Mouse (Mus musculus): Measurements from ENCODE around the gene Srgap3. TPM values are rescaled to one million over a fixed set of nuclear protein-coding genes. Genes with fewer than 3 reads are reported as not detected.
A peak's percentile ranks its signal among the peaks of the same experiment; 100 is the strongest.

Srgap3 gene
- polyA plus RNA-seq, 1 experiment from 2014 or later = 5.3 TPM

DNA sequence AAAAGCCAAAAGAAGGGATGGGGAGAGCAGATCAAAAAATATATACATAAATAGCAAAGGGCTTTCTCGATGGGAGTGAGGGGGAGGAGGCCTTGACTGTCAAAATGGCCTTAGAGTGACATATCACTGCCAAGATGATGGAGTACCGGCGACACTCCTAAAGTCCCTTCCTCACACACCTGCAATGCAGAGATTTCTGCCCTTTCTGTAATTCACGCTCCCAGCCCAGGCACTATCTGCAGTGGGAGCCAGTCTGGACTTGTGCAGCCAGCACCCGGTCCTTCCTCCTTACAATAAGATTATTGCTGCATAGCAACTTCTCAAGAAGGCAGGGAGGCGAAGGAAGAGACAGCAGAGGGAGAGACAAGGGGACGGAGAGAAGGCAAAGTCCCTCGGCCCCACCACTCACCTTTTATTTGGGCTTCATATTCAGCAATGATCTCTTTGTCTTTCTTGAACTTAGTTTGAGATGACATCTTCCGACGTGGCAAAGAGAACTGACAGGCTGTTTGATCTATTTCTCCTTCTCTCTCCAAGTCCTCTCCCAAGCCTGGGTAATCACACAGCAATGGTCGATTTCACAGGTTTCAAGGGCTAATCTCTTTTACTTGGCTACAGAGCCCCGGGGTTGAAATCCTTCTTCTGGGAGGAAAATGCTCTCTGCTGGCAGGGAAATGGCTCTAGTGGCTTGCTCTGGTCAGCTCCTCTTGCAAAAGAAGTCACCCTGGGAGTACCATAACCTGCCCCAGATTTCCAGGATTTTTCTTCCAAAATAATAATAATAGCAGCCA is 850 bp downstream of the Srgap3 start:
- Histone ChIP-seq H3K9ac (peak overlapping the region; percentile 26; the same call in 1 of the 2 replicates), H3K27ac (peak overlapping the region; percentile 79), H3K27me3 (replicated peaks) (no peaks in the 10 kb centered on the region), H3K4me3 (replicated peaks) (peak overlapping the region; percentile 56), H3K4me2 (peak overlapping the region; percentile 66), H3K36me3 (no peaks in the 10 kb centered on the region), H3K9me3 (no peaks in the 10 kb centered on the region), H3K4me1 (peaks cover 16% of the 10 kb centered on the region)
- no peak for ATAC-seq (ENCODE audit: insufficient read depth, low FRiP score, low read depth)
- whole genome bisulfite sequencing = 9% methylated on average over 12 of the region's 12 CpGs

DNA sequence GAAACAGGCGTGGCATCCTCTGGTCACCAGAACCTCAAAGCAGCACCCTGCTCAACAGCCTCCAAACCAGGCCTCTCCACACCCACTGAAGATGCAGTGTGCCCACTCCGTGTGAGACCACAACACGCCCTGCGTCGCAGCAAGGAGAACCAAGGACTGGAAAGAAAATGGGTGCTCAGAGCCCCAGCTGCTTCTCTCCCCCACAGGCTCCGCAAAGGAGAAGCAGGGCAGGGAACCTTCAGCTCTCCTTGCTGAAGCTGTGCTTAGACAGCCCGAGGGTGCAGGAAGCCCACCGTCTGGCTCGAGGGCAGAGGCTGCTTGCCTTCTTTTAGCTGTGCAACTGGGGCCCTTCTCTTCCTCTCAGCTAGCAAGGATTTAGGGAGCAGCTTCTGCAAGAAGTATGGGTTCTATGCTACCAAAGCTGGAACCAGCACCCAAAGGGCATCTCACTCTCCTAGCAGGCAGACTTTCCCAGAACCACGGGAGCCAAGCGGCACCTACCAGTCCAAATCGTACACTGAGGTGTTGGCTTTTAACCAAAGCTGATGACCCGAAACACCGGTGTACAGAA is 1.8 kb downstream of the Srgap3 start:
- 40% methylated on average over 14 of the region's 14 CpGs for WGBS
- Histone ChIP-seq H3K4me3 (replicated peaks) (peak overlapping the region; percentile 56), H3K4me2 (peak overlapping the region; percentile 66), H3K4me1 (peaks cover 16% of the 10 kb centered on the region), H3K9ac (peak overlapping the region; percentile 30; the same call in 1 of the 2 replicates), H3K36me3 (no peaks in the 10 kb centered on the region), H3K27ac (no peak overlapping the region), H3K9me3 (no peaks in the 10 kb centered on the region), H3K27me3 (replicated peaks) (no peaks in the 10 kb centered on the region)
- no peak for ATAC-seq (ENCODE audit: insufficient read depth, low FRiP score, low read depth)

DNA sequence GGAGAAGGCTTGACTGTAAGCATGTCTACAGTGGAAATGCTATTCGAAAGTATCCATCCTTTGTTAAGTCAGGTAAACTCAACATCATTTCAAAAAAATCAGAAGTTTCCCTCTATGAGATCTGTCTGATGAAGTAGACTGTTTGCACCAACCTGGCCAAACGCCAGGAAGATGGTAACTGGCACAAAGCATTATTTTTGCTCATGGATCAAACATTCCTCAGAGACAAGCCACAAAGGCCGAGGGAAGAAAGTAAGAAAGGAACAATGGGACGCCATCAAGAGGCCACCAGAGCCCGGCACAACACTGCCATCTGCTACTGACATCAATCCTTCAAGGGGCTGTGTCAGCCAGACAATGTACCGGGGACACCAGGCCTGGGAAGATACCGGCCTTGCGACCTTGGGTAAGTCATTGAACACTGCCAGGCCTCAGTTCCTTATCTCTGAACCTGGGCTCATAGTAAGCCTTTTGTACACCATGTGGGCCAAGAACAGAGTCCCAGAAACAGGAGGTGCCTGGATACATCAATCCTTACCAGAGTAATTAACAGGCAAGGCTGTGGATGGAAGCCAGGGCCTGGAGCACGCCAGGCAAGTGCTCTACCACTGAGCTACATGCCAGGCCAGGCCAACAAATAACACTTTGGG is 3.3 kb downstream of the Srgap3 start:
- no peak overlapping the region for H3K27ac ChIP-seq
- ATAC-seq (ENCODE audit: insufficient read depth, low FRiP score, low read depth) = no peak
- no peaks in the 10 kb centered on the region for H3K27me3 ChIP-seq (replicated peaks)
- H3K9ac ChIP-seq = no peak overlapping the region
- 82% methylated on average over 9 of the region's 9 CpGs for WGBS
- no peak overlapping the region for H3K4me2 ChIP-seq
- no peak overlapping the region for H3K4me3 ChIP-seq (replicated peaks)
- peaks cover 12% of the 10 kb centered on the region for H3K4me1 ChIP-seq
- no peaks in the 10 kb centered on the region for H3K36me3 ChIP-seq
- no peaks in the 10 kb centered on the region for H3K9me3 ChIP-seq

DNA sequence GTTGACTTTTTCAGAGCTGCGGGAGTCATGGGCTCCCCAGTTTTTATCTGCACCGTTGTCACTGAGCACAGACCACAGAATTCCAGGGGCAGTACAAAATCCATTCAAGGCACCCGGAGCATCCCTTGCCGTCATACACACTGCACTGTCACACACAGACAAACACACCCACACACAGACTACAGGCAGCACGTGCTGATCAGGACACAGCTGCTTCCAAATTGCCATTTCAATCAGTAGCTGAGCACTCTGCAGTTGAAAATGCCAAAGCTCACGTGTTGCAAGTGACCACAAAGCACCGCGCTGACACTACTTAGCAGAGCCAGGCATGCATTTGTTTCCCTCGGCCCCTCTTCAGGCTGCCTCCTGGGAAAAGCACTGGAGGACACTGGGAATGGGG is 7.8 kb downstream of the Srgap3 start:
- Histone ChIP-seq H3K27ac (no peak overlapping the region), H3K27me3 (replicated peaks) (no peaks in the 10 kb centered on the region), H3K4me1 (no peaks in the 10 kb centered on the region), H3K4me2 (no peak overlapping the region), H3K9ac (no peak overlapping the region), H3K4me3 (replicated peaks) (no peak overlapping the region), H3K36me3 (no peaks in the 10 kb centered on the region), H3K9me3 (no peaks in the 10 kb centered on the region)
- ATAC-seq (ENCODE audit: insufficient read depth, low FRiP score, low read depth) = no peak
- WGBS = 82% methylated on average over 9 of the region's 9 CpGs

DNA sequence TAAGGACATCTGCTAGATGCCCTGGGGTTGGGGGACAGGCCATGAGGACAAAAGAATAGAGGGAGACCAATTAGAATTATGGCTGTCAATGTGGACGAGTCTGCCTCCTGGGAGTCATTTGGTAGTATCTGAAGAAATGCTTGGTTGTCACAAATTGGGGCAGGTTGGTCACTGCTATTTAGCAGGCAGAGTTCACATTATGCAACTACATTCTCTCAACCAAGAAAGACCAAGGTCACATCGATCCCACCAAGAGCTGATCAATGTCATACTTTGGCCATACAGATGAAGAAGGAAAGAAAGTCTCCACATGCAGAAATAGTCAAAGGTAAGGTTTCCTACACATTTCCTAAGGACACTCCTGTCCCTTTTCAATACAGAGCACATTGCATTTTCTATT is 9.3 kb downstream of the Srgap3 start:
- ATAC-seq (ENCODE audit: insufficient read depth, low FRiP score, low read depth) = no peak
- Histone ChIP-seq H3K9ac (no peak overlapping the region), H3K27me3 (replicated peaks) (no peaks in the 10 kb centered on the region), H3K9me3 (no peaks in the 10 kb centered on the region), H3K36me3 (no peaks in the 10 kb centered on the region), H3K4me2 (no peak overlapping the region), H3K4me1 (no peaks in the 10 kb centered on the region), H3K4me3 (replicated peaks) (no peak overlapping the region), H3K27ac (no peak overlapping the region)
- 91% methylated on average over 2 of the region's 2 CpGs for WGBS

DNA sequence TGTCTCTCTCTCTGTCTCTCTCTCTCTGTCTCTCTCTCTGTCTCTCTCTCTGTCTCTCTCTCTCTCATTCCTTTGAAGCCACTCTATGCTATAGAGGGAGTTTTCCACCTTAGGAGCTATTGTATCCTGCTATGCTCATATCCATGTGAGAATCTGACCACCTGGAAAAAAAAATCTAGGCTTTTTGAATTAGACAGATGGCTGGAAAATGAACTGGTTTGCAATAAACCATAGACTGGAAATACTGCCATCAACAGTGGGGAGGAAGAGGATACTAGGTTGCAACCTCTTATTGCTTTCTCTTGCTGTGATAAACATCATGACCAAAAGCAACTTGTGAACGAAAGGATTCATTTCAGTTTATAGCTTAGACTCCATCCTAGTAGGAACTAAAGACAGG is 12.6 kb downstream of the Srgap3 start:
- H3K36me3 ChIP-seq = no peaks in the 10 kb centered on the region
- H3K9me3 ChIP-seq = no peaks in the 10 kb centered on the region
- H3K4me3 ChIP-seq (replicated peaks) = no peak overlapping the region
- no peaks in the 10 kb centered on the region for H3K4me1 ChIP-seq
- no peak overlapping the region for H3K9ac ChIP-seq
- no peaks in the 10 kb centered on the region for H3K27me3 ChIP-seq (replicated peaks)
- no peak overlapping the region for H3K27ac ChIP-seq
- H3K4me2 ChIP-seq = no peak overlapping the region
- WGBS = 61% methylated on average over 1 of the region's 1 CpGs
- no peak for ATAC-seq (ENCODE audit: insufficient read depth, low FRiP score, low read depth)

DNA sequence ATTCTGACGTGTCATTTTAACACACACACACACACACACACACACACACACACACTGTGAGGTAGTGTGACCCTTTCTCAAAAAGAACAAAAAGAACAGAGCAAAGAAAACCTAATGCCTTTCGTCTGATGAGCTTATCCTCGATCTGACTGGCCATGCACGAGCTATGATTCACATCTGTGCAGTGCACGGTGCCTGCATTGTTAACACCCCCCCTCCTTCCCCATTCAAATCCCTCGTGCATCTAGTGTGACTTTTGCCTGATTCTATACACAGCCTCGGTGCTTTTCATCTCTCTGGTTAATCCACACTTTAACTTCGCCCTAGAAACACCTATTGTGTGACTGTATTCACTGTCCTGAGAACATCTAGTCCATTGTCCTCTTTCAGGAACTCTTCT is 14.5 kb downstream of the Srgap3 start:
- no peaks in the 10 kb centered on the region for H3K4me1 ChIP-seq
- H3K9me3 ChIP-seq = no peaks in the 10 kb centered on the region
- no peak overlapping the region for H3K9ac ChIP-seq
- no peak for ATAC-seq (ENCODE audit: insufficient read depth, low FRiP score, low read depth)
- H3K27ac ChIP-seq = no peak overlapping the region
- 57% methylated on average over 8 of the region's 8 CpGs for WGBS
- H3K4me2 ChIP-seq = no peak overlapping the region
- H3K27me3 ChIP-seq (replicated peaks) = no peaks in the 10 kb centered on the region
- H3K36me3 ChIP-seq = no peaks in the 10 kb centered on the region
- H3K4me3 ChIP-seq (replicated peaks) = no peak overlapping the region

DNA sequence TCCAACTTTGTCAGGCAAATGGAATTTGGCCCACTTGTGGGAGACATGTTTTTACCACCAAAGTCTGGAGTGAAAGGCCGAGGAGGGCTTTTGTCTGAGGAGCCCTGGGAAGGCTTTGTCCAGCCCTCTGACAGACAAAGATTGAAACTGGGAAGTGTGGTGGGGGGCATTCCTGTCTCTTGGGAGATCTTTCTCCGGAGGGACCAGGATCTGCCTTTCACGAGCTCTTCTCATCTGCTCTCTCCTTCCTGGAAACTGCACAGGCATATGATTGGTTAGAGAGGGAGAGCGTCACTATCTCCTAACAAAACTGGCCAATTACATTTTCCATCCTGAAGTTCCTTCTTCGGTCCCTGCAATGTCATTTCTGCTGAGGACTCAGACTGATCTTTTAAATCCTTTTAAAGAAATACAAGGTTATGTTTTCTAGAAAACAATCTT is 17.0 kb downstream of the Srgap3 start:
- WGBS = 54% methylated on average over 5 of the region's 5 CpGs
- Histone ChIP-seq H3K27ac (no peak overlapping the region), H3K36me3 (no peaks in the 10 kb centered on the region), H3K27me3 (replicated peaks) (no peaks in the 10 kb centered on the region), H3K4me1 (peaks cover 2% of the 10 kb centered on the region), H3K9me3 (no peaks in the 10 kb centered on the region), H3K4me2 (no peak overlapping the region), H3K4me3 (replicated peaks) (no peak overlapping the region), H3K9ac (no peak overlapping the region)
- ATAC-seq (ENCODE audit: insufficient read depth, low FRiP score, low read depth) = no peak

DNA sequence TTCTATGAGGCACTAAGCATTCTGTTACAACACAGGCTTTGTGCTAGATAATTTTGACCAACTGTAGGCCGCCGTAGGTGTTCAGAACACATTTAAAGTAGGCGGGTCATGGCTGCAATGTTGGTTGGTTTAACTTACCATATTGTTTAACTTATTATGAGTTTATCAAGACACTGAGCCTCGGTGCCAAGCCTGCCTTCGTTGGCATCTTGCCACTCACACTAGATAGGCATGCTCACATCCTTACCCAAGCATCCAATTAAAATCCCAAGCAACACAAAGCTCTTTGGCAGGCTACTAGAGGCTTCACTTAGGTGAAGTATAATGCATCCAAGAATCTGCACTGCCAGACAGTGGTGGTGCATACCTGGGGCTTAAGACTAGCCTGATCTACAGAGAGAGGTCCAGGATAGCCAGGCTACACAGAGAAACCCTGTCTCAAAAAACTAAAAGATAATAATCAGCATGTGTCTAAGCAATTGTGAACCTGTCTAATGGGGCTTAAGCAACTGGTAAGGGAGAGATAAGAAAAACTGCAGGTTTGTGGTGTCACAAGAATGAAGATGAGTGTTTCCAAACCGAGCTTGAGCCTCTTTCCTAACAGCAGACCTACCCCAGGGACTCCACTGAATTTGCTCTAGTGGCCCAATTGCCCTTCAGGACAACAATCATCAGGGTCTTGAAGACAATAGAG is 17.6 kb downstream of the Srgap3 start:
- H3K9me3 ChIP-seq = no peaks in the 10 kb centered on the region
- peaks cover 3% of the 10 kb centered on the region for H3K4me1 ChIP-seq
- no peaks in the 10 kb centered on the region for H3K36me3 ChIP-seq
- WGBS = 84% methylated on average over 6 of the region's 6 CpGs
- ATAC-seq (ENCODE audit: insufficient read depth, low FRiP score, low read depth) = no peak
- H3K27ac ChIP-seq = no peak overlapping the region
- no peak overlapping the region for H3K4me3 ChIP-seq (replicated peaks)
- no peaks in the 10 kb centered on the region for H3K27me3 ChIP-seq (replicated peaks)
- H3K4me2 ChIP-seq = no peak overlapping the region
- H3K9ac ChIP-seq = no peak overlapping the region

DNA sequence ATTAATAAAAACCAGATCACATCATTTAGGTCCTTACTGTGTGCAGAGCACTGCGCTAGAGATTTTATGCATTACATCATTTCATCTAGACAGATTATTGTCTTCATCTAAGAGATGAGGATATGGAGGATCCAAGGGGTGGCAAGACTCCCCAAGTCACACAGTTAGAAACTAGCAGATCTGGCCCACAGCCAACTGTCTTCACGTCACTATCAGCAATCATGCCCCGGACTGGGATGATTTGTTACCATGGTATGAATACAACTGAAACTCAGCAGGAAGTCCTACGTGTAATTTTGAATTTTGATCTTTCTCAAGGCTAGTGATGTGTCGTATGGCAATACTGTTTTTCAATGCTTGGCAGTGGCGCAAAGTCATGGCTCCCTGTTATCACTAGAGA is 18.2 kb downstream of the Srgap3 start:
- Histone ChIP-seq H3K4me1 (peaks cover 3% of the 10 kb centered on the region), H3K27ac (no peak overlapping the region), H3K36me3 (no peaks in the 10 kb centered on the region), H3K4me2 (no peak overlapping the region), H3K4me3 (replicated peaks) (no peak overlapping the region), H3K27me3 (replicated peaks) (no peaks in the 10 kb centered on the region), H3K9me3 (no peaks in the 10 kb centered on the region), H3K9ac (no peak overlapping the region)
- ATAC-seq (ENCODE audit: insufficient read depth, low FRiP score, low read depth) = no peak
- WGBS = 80% methylated on average over 6 of the region's 6 CpGs

DNA sequence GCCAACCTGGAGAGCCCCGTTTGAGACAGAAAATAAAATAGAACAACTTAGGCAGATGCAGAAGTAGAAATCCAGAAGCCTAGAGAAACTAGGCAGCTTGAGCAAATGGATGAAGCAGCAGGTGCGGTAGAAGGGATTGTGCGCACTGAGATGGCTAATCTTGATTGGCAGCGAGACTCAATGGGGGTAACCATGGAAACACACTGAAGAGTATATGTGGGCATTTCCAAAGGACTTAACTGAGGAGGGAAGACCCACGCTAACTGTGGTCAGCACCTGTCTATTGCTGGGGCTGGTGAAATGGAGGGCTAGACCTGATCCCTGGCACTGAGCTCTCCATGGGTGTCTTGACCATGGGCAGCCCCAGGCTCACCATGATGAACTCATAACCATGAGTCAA is 19.7 kb downstream of the Srgap3 start:
- H3K27me3 ChIP-seq (replicated peaks) = no peaks in the 10 kb centered on the region
- no peak overlapping the region for H3K4me3 ChIP-seq (replicated peaks)
- H3K27ac ChIP-seq = no peak overlapping the region
- WGBS = 90% methylated on average over 5 of the region's 5 CpGs
- no peak overlapping the region for H3K4me2 ChIP-seq
- peaks cover 3% of the 10 kb centered on the region for H3K4me1 ChIP-seq
- no peak overlapping the region for H3K9ac ChIP-seq
- H3K9me3 ChIP-seq = no peaks in the 10 kb centered on the region
- H3K36me3 ChIP-seq = no peaks in the 10 kb centered on the region
- no peak for ATAC-seq (ENCODE audit: insufficient read depth, low FRiP score, low read depth)

DNA sequence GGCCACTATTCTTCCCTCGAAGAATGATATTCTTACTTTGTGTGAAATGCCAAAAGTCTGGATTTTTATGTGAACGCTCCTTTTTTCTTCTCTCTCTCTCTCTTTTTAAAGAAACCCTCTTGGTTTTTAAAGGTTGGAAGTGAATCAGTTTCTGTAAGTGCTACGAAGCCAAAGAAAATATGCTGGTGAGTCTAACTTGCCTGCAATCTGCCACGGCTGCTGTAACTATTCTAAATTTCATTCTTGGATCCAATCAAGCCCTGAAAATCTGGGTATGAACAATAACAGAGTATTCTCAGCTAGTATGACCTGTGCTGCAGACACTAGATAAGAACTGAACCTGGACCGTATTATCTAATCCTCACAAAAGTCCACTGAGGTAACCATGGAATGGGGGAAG is 21.1 kb downstream of the Srgap3 start:
- Histone ChIP-seq H3K27ac (no peak overlapping the region), H3K9ac (no peak overlapping the region), H3K27me3 (replicated peaks) (no peaks in the 10 kb centered on the region), H3K36me3 (no peaks in the 10 kb centered on the region), H3K4me1 (peaks cover 3% of the 10 kb centered on the region), H3K4me2 (no peak overlapping the region), H3K9me3 (no peaks in the 10 kb centered on the region), H3K4me3 (replicated peaks) (no peak overlapping the region)
- WGBS = 77% methylated on average over 5 of the region's 5 CpGs
- no peak for ATAC-seq (ENCODE audit: insufficient read depth, low FRiP score, low read depth)

Data from stomach, embryonic 15.5 days (tissue).